Mouse (Mus musculus) neural tube, embryonic 15.5 days (tissue): ENCODE results near the gene 4930523C07Rik. TPM values are rescaled to one million over a fixed set of nuclear protein-coding genes. Genes with fewer than 3 reads are reported as not detected.

Experiments used
- ATAC-seq: fragments of 200-750 bp; cut with Nextera tagmentation; 2 replicates; pipeline ENCODE4 v1.8.0; 2017; ENCODE audit warnings: mild to moderate bottlenecking, moderate TSS enrichment, moderate library complexity; ENCODE audit not compliant: low FRiP score
- H3K27ac ChIP-seq: fragments of 300-500 bp; sonication (generic); replicated peaks from 2 replicates; pipeline ENCODE4 v1.5.1; 2015; ENCODE audit warnings: mild to moderate bottlenecking, inconsistent platforms
- H3K27me3 ChIP-seq: fragments of 300-500 bp; sonication (generic); replicated peaks from 2 replicates; pipeline ENCODE4 v1.6.1; 2015; ENCODE audit warnings: inconsistent platforms
- H3K36me3 ChIP-seq: fragments of 300-500 bp; sonication (generic); 2 replicates; pipeline ENCODE4 v1.6.1; 2015; ENCODE audit warnings: inconsistent platforms
- H3K4me1 ChIP-seq: fragments of 300-500 bp; sonication (generic); 2 replicates; pipeline ENCODE4 v1.6.1; 2015; ENCODE audit warnings: inconsistent platforms
- H3K4me2 ChIP-seq: fragments of 300-500 bp; sonication (generic); 2 replicates; pipeline ENCODE4 v1.6.1; 2015; ENCODE audit warnings: inconsistent platforms, mild to moderate bottlenecking, moderate library complexity
- H3K4me3 ChIP-seq: fragments of 300-500 bp; sonication (generic); replicated peaks from 2 replicates; pipeline ENCODE4 v1.5.1; 2015; ENCODE audit warnings: mild to moderate bottlenecking, inconsistent platforms
- H3K9ac ChIP-seq: fragments of 300-500 bp; sonication (generic); replicated peaks from 2 replicates; pipeline ENCODE4 v1.6.1; 2015; ENCODE audit warnings: mild to moderate bottlenecking, inconsistent platforms
- H3K9me3 ChIP-seq: fragments of 300-500 bp; sonication (generic); replicated peaks from 2 replicates; pipeline ENCODE4 v1.6.1; 2016; ENCODE audit warnings: inconsistent platforms
- WGBS: fragments of 180-500 bp; shearing (Covaris S2); methylation state at CpG from one replicate; pipeline ENCODE4 v1.1.7; 2015; ENCODE audit warnings: mixed read lengths; 5-methylcytosine and 5-hydroxymethylcytosine counted together
- polyA plus RNA-seq: library from polyadenylated mRNA; unstranded; fragments of >200 nt; fragmentation: Nextera tagmentation; extraction: Ambion mirVana; gene quantifications from 2 replicates; pipeline ENCODE4 v1.2.1, GENCODE M21; 2015

Gene 4930523C07Rik
- polyA plus RNA-seq, 1 experiment from 2014 or later: 3.4 TPM

DNA sequence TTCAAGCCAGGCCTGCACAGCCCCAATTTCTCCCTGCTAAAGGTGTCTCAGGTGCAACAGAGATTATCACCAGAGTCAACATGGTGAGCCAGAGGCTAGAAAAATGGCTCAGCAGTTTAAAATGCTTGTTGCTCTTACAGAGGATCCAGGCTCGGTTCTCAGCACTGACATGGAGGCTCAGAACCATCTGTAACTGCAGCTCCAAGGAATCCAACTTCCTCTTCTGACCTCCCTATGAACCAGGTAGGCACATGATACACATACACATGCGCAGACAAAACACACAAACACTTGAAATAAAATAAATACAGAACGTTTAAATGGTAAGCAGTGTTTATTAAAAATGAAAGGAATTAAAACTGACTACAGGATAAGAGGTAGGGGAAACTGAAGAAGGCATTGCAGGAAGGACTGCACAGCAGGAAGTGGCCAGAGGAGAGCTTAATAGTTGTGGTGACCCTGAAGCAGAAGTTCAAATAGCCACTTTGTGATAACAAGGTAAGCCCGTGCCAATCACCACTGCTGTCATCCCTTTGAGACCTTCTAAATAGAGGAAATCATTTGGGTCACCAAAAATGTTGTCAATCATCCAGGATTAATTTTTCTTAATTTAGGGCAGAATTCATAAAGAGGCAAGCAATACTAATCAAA lies 10.1 kb upstream of the 4930523C07Rik start:
- 88% methylated on average over 4 of the region's 4 CpGs for WGBS
- H3K4me2 ChIP-seq: no peak overlapping the region
- ATAC-seq: no peak
- H3K27ac ChIP-seq: no peak overlapping the region
- H3K36me3 ChIP-seq: no peaks in the 10 kb centered on the region
- no peak overlapping the region for H3K4me3 ChIP-seq
- no peak overlapping the region for H3K9ac ChIP-seq
- H3K27me3 ChIP-seq: no peaks in the 10 kb centered on the region
- no peaks in the 10 kb centered on the region for H3K9me3 ChIP-seq
- no peaks in the 10 kb centered on the region for H3K4me1 ChIP-seq

DNA sequence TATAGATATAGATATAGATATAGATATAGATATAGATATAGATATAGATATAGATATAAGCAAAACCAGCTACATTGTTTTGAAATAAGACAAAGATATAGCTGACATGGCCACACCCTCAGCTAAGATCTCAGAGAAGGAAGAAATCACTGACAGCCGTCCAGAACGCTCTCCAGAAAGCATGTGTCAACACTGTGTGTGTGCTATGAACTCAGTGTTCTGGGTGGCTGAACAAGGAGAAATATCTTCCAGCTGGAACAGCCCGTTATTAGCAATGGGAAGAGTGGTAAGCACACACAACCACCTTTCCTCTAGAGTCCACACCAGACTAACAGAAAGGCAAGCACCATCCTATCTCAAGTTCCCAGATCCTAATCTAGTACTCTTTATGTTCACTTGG lies 8.6 kb upstream of the 4930523C07Rik start:
- no peaks in the 10 kb centered on the region for H3K27me3 ChIP-seq
- H3K9me3 ChIP-seq: no peaks in the 10 kb centered on the region
- H3K36me3 ChIP-seq: no peaks in the 10 kb centered on the region
- H3K4me3 ChIP-seq: no peak overlapping the region
- no peak overlapping the region for H3K27ac ChIP-seq
- H3K4me1 ChIP-seq: no peaks in the 10 kb centered on the region
- no peak for ATAC-seq
- 85% methylated on average over 3 of the region's 3 CpGs for WGBS
- H3K9ac ChIP-seq: no peak overlapping the region
- no peak overlapping the region for H3K4me2 ChIP-seq

DNA sequence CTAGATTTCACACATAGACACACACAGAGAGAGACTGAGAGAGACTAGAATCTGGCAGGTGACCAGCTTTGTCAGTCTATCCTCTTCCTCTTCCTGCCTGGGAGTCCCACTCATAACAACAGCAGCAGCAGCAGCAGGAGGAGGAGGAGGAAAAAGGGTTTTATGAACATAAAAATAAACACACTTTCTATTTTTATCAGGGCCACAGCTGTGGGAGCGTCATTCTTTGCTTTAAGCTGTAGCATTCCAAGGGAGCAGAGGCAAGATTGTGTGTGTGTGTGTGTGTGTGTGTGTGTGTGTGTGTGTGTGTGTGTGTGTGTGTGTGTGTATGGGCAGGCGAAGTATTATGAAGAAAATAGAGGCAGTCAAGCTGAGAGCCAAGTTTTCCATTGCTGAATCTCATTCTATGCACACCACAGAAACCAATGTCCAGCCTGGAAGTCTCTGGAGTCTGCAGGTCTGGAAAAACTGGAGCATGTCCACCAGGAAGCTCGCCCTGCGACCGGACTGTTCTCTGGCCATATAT lies 7.1 kb upstream of the 4930523C07Rik start:
- 84% methylated on average over 5 of the region's 5 CpGs for WGBS
- no peak overlapping the region for H3K4me2 ChIP-seq
- H3K4me3 ChIP-seq: no peak overlapping the region
- H3K9me3 ChIP-seq: no peaks in the 10 kb centered on the region
- no peak for ATAC-seq
- H3K4me1 ChIP-seq: no peaks in the 10 kb centered on the region
- H3K36me3 ChIP-seq: no peaks in the 10 kb centered on the region
- H3K27me3 ChIP-seq: no peaks in the 10 kb centered on the region
- H3K27ac ChIP-seq: no peak overlapping the region
- no peak overlapping the region for H3K9ac ChIP-seq

- no peak for ATAC-seq
- peaks cover 8% of the 10 kb centered on the region; the same call in 1 of the 2 replicates for H3K4me1 ChIP-seq
- no peak overlapping the region for H3K4me3 ChIP-seq
- no peak overlapping the region for H3K27ac ChIP-seq
- no peaks in the 10 kb centered on the region for H3K36me3 ChIP-seq
- 68% methylated on average over 7 of the region's 7 CpGs for WGBS
- H3K9me3 ChIP-seq: no peaks in the 10 kb centered on the region
- no peak overlapping the region for H3K4me2 ChIP-seq
- H3K9ac ChIP-seq: no peak overlapping the region
- 0 out of 2 replicates have a peak, but pooled peaks cover 7% of the 10 kb centered on the region for H3K27me3 ChIP-seq
Measured at GRCm38 (mm10) chr1:160039951-160040645, 4.1 kb upstream of the 4930523C07Rik start.

- H3K27ac ChIP-seq: no peak overlapping the region
- no peak overlapping the region for H3K4me3 ChIP-seq
- no peak overlapping the region for H3K9ac ChIP-seq
- H3K36me3 ChIP-seq: no peaks in the 10 kb centered on the region
- ATAC-seq: no peak
- no peaks in the 10 kb centered on the region for H3K9me3 ChIP-seq
- 93% methylated on average over 7 of the region's 7 CpGs for WGBS
- peaks cover 8% of the 10 kb centered on the region; the same call in 1 of the 2 replicates for H3K4me1 ChIP-seq
- 0 out of 2 replicates have a peak, but pooled peaks cover 7% of the 10 kb centered on the region for H3K27me3 ChIP-seq
- no peak overlapping the region for H3K4me2 ChIP-seq
Measured at GRCm38 (mm10) chr1:160041264-160041775, 2.9 kb upstream of the 4930523C07Rik start.

DNA sequence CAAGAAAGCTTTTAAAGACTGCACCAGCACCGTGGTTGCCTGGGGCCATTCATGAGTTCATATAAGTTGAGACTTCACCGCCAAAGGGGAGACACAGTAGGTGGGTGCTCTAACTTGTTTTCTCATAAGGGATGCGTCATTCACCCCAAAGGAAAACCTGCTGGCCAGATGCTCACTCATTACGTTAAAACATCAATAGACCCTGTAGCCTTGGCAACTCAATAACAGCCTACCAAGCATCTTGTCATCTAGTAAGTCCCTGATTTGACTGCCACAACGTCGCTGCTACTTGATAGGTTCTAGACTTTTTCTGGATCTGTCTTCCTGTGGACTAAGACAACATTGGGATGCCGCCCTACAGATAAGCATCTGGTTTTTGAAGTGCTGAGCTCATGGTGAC lies 1.8 kb upstream of the 4930523C07Rik start:
- no peak for ATAC-seq

GRCm38 (mm10) chr1:160043271-160043975 lies 759 bp upstream of the 4930523C07Rik start:
- Histone ChIP-seq H3K4me2 (peak overlapping the region; percentile 61; the same call in 1 of the 2 replicates), H3K4me3 (no peak overlapping the region), H3K9me3 (no peaks in the 10 kb centered on the region), H3K27me3 (0 out of 2 replicates have a peak, but pooled peaks cover 7% of the 10 kb centered on the region), H3K27ac (no peak overlapping the region), H3K4me1 (peaks cover 8% of the 10 kb centered on the region; the same call in 1 of the 2 replicates), H3K9ac (no peak overlapping the region), H3K36me3 (no peaks in the 10 kb centered on the region)
- ATAC-seq: no peak
- 89% methylated on average over 13 of the region's 13 CpGs for WGBS

More for the DNA sequence above, 1.8 kb upstream of the 4930523C07Rik start:
- Histone ChIP-seq H3K9me3 (no peaks in the 10 kb centered on the region), H3K4me3 (no peak overlapping the region), H3K27me3 (0 out of 2 replicates have a peak, but pooled peaks cover 7% of the 10 kb centered on the region), H3K4me1 (peaks cover 8% of the 10 kb centered on the region; the same call in 1 of the 2 replicates), H3K36me3 (no peaks in the 10 kb centered on the region), H3K27ac (no peak overlapping the region), H3K9ac (no peak overlapping the region), H3K4me2 (no peak overlapping the region)
- 77% methylated on average over 7 of the region's 7 CpGs for WGBS

- Histone ChIP-seq H3K27me3 (0 out of 2 replicates have a peak, but pooled peaks cover 7% of the 10 kb centered on the region), H3K4me1 (peaks cover 8% of the 10 kb centered on the region; the same call in 1 of the 2 replicates), H3K4me2 (peak overlapping the region; percentile 61; the same call in 1 of the 2 replicates), H3K9me3 (no peaks in the 10 kb centered on the region), H3K27ac (no peak overlapping the region), H3K9ac (no peak overlapping the region), H3K36me3 (no peaks in the 10 kb centered on the region), H3K4me3 (no peak overlapping the region)
- WGBS: 62% methylated on average over 3 of the region's 3 CpGs
- ATAC-seq: no peak
Measured at GRCm38 (mm10) chr1:160045056-160045715, 1.0 kb downstream of the 4930523C07Rik start.

GRCm38 (mm10) chr1:160045971-160046370 lies 1.8 kb downstream of the 4930523C07Rik start:
- Histone ChIP-seq H3K27ac (no peak overlapping the region), H3K9ac (no peak overlapping the region), H3K36me3 (no peaks in the 10 kb centered on the region), H3K4me2 (no peak overlapping the region), H3K9me3 (no peaks in the 10 kb centered on the region), H3K4me3 (no peak overlapping the region), H3K4me1 (peaks cover 8% of the 10 kb centered on the region; the same call in 1 of the 2 replicates), H3K27me3 (0 out of 2 replicates have a peak, but pooled peaks cover 7% of the 10 kb centered on the region)
- ATAC-seq: no peak
- 86% methylated on average over 5 of the region's 5 CpGs for WGBS

DNA sequence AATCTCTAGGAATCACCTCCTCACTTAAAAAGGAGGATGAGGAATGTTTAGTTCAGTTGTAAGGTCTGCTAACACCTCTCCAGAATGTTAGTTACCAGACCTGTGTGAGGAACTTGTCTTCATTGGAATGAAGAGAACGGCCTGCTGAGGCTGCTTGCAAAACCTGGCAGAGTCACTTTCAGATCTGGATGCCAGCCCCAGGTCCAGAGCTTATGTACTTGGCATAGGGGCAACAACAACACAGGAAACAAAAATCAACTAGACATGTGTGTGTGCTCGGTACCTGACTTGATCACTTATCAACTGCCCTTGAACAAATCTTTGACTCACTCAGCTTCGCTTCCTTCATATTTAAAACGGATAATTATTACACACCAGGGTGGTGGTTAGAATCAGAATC lies 2.6 kb downstream of the 4930523C07Rik start:
- 87% methylated on average over 4 of the region's 4 CpGs for WGBS
- H3K4me2 ChIP-seq: no peak overlapping the region
- no peak overlapping the region for H3K4me3 ChIP-seq
- peaks cover 8% of the 10 kb centered on the region; the same call in 1 of the 2 replicates for H3K4me1 ChIP-seq
- 0 out of 2 replicates have a peak, but pooled peaks cover 7% of the 10 kb centered on the region for H3K27me3 ChIP-seq
- H3K9ac ChIP-seq: no peak overlapping the region
- ATAC-seq: no peak
- no peak overlapping the region for H3K27ac ChIP-seq
- H3K36me3 ChIP-seq: no peaks in the 10 kb centered on the region
- H3K9me3 ChIP-seq: no peaks in the 10 kb centered on the region
